Mouse (Mus musculus) neural tube, embryonic 15.5 days (tissue): ENCODE measurements around the gene Zan. TPM values are rescaled to one million over a fixed set of nuclear protein-coding genes. Genes with fewer than 3 reads are reported as not detected.
A peak's percentile ranks its signal among the peaks of the same experiment; 100 is the strongest.

ENCODE experiments used
- ATAC-seq: fragments of 200-750 bp; cut with Nextera tagmentation; 2 replicates; pipeline ENCODE4 v1.8.0; 2017; ENCODE audit warnings: mild to moderate bottlenecking, moderate TSS enrichment, moderate library complexity; ENCODE audit not compliant: low FRiP score
- H3K27ac ChIP-seq: fragments of 300-500 bp; sonication (generic); replicated peaks from 2 replicates; pipeline ENCODE4 v1.5.1; 2015; ENCODE audit warnings: mild to moderate bottlenecking, inconsistent platforms
- H3K27me3 ChIP-seq: fragments of 300-500 bp; sonication (generic); replicated peaks from 2 replicates; pipeline ENCODE4 v1.6.1; 2015; ENCODE audit warnings: inconsistent platforms
- H3K36me3 ChIP-seq: fragments of 300-500 bp; sonication (generic); 2 replicates; pipeline ENCODE4 v1.6.1; 2015; ENCODE audit warnings: inconsistent platforms
- H3K4me1 ChIP-seq: fragments of 300-500 bp; sonication (generic); 2 replicates; pipeline ENCODE4 v1.6.1; 2015; ENCODE audit warnings: inconsistent platforms
- H3K4me2 ChIP-seq: fragments of 300-500 bp; sonication (generic); 2 replicates; pipeline ENCODE4 v1.6.1; 2015; ENCODE audit warnings: inconsistent platforms, mild to moderate bottlenecking, moderate library complexity
- H3K4me3 ChIP-seq: fragments of 300-500 bp; sonication (generic); replicated peaks from 2 replicates; pipeline ENCODE4 v1.5.1; 2015; ENCODE audit warnings: mild to moderate bottlenecking, inconsistent platforms
- H3K9ac ChIP-seq: fragments of 300-500 bp; sonication (generic); replicated peaks from 2 replicates; pipeline ENCODE4 v1.6.1; 2015; ENCODE audit warnings: mild to moderate bottlenecking, inconsistent platforms
- H3K9me3 ChIP-seq: fragments of 300-500 bp; sonication (generic); replicated peaks from 2 replicates; pipeline ENCODE4 v1.6.1; 2016; ENCODE audit warnings: inconsistent platforms
- WGBS: fragments of 180-500 bp; shearing (Covaris S2); methylation state at CpG from one replicate; pipeline ENCODE4 v1.1.7; 2015; ENCODE audit warnings: mixed read lengths; 5-methylcytosine and 5-hydroxymethylcytosine counted together
- polyA plus RNA-seq: library from polyadenylated mRNA; unstranded; fragments of >200 nt; fragmentation: Nextera tagmentation; extraction: Ambion mirVana; gene quantifications from 2 replicates; pipeline ENCODE4 v1.2.1, GENCODE M21; 2015

The Zan gene
- polyA plus RNA-seq, 1 experiment from 2014 or later = 0.22 TPM

DNA sequence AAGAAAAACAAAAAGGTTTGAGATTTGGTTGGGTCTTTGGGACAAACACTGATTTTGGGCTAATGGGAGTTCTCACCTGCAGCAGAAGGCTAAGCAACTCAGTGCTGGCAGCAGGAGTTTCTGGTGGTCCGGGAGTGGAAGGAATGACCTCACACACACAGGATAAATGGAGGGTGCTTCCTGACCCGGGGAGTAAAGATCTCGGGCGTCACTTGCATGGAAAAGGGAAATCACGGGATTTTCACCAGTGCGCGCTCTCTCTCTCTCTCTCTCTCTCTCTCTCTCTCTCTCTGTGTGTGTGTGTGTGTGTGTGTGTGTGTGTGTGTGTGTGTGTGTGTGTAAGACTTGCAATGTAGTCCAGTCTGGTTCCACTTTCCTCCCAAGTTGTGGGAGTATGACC is 129.0 kb downstream of the Zan start:
- H3K4me1 ChIP-seq = peaks cover 43% of the 10 kb centered on the region
- no peak overlapping the region for H3K9ac ChIP-seq
- H3K27me3 ChIP-seq = peaks cover 26% of the 10 kb centered on the region
- H3K9me3 ChIP-seq = no peaks in the 10 kb centered on the region
- no peak for ATAC-seq
- H3K36me3 ChIP-seq = no peaks in the 10 kb centered on the region
- WGBS = 34% methylated on average over 7 of the region's 7 CpGs
- H3K4me2 ChIP-seq = peak overlapping the region; percentile 94; the same call in 1 of the 2 replicates
- no peak overlapping the region for H3K4me3 ChIP-seq
- H3K27ac ChIP-seq = 0 out of 2 replicates have a peak overlapping the region, but pooled peaks have one; percentile 28

DNA sequence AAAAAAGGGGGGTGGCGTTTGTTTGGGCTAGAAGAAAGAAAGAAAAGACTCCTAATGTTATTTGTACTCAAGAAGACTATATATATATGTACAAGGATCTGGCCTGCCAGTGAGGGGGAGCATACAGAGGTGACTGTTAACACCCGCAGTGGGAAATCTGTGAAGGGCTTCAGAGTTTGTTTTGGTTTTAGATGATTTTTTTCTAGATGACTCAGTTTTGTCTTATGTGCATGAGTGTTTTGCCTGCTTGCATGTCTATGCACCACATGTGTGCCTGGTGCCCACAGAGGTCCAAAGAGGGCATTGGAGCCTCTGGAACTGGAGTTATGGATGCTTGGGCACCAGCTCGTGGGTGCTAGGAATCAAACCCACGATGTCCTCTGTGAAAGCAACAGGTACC is 129.9 kb downstream of the Zan start:
- Histone ChIP-seq H3K9me3 (no peaks in the 10 kb centered on the region), H3K27ac (no peak overlapping the region), H3K4me2 (no peak overlapping the region), H3K9ac (no peak overlapping the region), H3K4me1 (peaks cover 35% of the 10 kb centered on the region), H3K36me3 (no peaks in the 10 kb centered on the region), H3K27me3 (peaks cover 26% of the 10 kb centered on the region), H3K4me3 (no peak overlapping the region)
- 93% methylated on average over 4 of the region's 4 CpGs for WGBS
- no peak for ATAC-seq

DNA sequence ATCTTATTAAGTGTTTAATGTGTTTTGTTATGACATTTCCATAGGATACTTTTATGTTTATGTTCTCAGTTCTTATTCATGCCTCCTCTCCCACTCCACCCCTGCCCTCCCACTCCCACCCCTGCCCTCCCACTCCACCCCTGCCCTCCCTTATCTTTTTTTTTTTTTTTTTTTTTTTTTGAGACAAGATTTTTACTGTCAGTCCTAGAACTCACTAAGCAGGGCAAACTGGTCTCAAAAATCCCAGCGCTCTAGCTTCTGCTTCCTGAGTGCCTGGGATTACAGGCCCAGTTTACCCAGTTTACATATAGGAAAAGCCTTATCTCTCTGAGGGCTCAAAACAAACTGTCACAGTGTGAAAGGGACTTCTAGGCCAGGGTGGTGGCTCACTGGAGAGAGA is 130.5 kb downstream of the Zan start:
- H3K27me3 ChIP-seq = peaks cover 26% of the 10 kb centered on the region
- WGBS = 87% methylated on average over 1 of the region's 1 CpGs
- peaks cover 31% of the 10 kb centered on the region for H3K4me1 ChIP-seq
- H3K36me3 ChIP-seq = no peaks in the 10 kb centered on the region
- no peak for ATAC-seq
- H3K4me2 ChIP-seq = no peak overlapping the region
- no peak overlapping the region for H3K27ac ChIP-seq
- H3K9me3 ChIP-seq = no peaks in the 10 kb centered on the region
- no peak overlapping the region for H3K9ac ChIP-seq
- H3K4me3 ChIP-seq = no peak overlapping the region

DNA sequence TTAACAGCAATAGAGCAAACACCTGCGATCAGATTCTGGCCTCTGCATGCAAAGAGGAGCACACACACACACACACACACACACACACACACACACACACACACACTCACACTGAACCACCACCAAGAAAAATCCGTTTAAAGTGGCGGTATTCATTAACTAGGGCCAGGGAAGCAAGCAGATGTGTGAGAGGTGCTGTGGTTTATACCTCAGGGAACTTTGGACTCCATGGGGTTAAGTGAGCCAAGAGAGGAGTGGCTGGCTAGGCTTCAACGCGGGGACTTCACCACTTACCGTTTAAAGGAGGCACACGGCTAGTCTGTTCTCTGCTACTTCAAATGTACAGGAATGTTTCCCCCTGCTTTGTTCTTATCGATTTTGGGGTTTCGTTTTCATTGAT is 131.0 kb downstream of the Zan start:
- Histone ChIP-seq H3K9me3 (no peaks in the 10 kb centered on the region), H3K27ac (no peak overlapping the region), H3K4me3 (no peak overlapping the region), H3K4me1 (peaks cover 25% of the 10 kb centered on the region), H3K4me2 (no peak overlapping the region), H3K27me3 (peaks cover 23% of the 10 kb centered on the region), H3K36me3 (no peaks in the 10 kb centered on the region), H3K9ac (no peak overlapping the region)
- 22% methylated on average over 9 of the region's 9 CpGs for WGBS
- ATAC-seq = no peak

DNA sequence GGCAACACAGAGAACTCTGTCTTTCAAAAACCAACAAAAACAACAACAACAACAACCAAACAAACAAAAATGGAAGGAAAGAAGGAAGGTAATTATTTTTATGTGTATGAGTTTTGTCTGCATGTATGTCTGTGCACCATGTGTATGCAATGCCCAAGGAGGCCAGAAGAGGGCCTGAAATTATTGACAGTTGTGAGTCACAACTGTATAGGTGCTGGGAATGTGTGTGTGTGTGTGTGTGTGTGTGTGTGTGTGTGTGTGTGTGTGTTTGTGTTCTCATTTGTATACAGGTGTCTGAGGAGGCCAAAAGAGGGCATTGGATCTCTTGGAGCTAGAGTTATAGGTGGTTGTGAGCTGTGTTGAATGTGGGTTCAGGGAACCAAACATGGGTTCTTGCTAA is 133.0 kb downstream of the Zan start:
- H3K4me3 ChIP-seq = no peak overlapping the region
- no peaks in the 10 kb centered on the region for H3K9me3 ChIP-seq
- no peak overlapping the region for H3K9ac ChIP-seq
- no peak overlapping the region for H3K27ac ChIP-seq
- H3K4me1 ChIP-seq = peaks cover 22% of the 10 kb centered on the region
- H3K36me3 ChIP-seq = no peaks in the 10 kb centered on the region
- ATAC-seq = no peak
- H3K27me3 ChIP-seq = peaks cover 4% of the 10 kb centered on the region
- no peak overlapping the region for H3K4me2 ChIP-seq

DNA sequence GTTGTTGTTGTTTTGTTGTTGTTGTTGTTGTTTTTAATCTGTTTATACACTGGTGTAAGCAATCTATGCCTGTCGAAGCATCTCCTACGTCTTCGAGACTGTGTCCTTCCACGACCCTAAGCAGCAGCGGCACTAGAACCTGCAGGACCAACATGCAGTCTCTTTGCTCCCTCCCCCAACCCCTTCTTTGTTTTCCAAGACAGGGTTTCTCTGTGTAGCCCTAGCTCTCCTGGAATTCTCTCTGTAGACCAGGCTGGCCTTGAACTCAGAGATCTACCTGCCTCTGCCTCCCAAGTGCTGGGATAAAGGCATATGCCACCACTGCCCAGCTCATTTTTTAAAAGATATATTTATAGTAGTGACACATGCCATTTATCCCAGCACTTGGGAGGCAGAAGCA is 133.5 kb downstream of the Zan start:
- Histone ChIP-seq H3K4me1 (peaks cover 22% of the 10 kb centered on the region), H3K9me3 (no peaks in the 10 kb centered on the region), H3K36me3 (no peaks in the 10 kb centered on the region), H3K9ac (no peak overlapping the region), H3K27ac (no peak overlapping the region), H3K27me3 (no peaks in the 10 kb centered on the region; the same call in none of the 2 replicates), H3K4me2 (no peak overlapping the region), H3K4me3 (no peak overlapping the region)
- 96% methylated on average over 5 of the region's 5 CpGs for WGBS
- ATAC-seq = no peak

DNA sequence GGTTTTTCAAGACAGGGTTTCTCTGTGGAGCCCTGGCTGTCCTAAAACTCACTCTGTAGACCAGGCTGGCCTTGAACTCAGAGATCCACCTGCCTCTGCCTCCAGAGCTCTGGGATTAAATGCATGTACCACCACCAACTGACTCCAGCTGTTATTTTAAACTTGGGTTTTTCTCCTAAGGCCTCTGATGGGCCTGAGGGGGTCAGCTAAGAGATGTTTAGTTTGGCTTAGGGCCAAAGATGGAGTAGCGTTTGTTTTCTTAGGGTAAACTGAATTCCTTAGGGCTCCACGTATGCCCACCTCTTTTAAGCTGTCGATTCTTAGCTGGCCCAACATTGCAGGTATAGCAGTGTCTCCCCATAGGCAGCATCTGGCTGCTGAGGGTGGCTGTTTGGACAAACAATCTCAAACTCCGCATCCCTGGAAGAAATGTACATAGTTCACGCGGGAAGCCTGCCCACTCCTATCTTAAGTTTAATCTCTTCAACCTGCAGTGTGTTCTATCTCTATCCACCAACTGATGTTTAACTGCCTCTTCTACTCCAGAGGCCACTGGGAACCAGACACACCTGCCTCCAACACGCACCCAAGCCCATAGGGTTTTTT is 134.4 kb downstream of the Zan start:
- no peaks in the 10 kb centered on the region; the same call in 1 of the 2 replicates for H3K27me3 ChIP-seq
- 74% methylated on average over 7 of the region's 7 CpGs for WGBS
- H3K27ac ChIP-seq = no peak overlapping the region
- H3K9ac ChIP-seq = no peak overlapping the region
- no peaks in the 10 kb centered on the region for H3K36me3 ChIP-seq
- H3K9me3 ChIP-seq = no peaks in the 10 kb centered on the region
- H3K4me1 ChIP-seq = peaks cover 23% of the 10 kb centered on the region
- ATAC-seq = no peak
- H3K4me3 ChIP-seq = no peak overlapping the region
- H3K4me2 ChIP-seq = no peak overlapping the region

DNA sequence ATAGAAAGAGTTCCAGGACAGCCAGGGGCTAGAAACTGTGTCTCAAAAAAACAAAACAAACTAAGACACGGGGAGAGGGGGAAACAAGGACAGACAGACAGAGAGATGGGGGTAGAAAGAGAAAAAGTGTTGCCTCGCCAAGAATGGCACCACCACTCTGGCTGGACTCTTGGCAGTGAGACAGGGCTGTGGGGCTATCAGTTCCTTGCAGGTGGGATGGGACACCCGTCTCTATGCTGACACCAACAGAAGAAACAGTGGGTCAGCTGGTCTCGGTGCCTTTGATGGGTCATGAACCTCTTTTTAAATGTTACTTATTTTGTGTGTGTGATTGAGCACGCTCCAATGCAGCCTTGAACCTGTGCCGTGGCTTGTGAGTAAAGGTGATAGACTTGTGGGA is 136.6 kb downstream of the Zan start:
- peaks cover 25% of the 10 kb centered on the region for H3K4me1 ChIP-seq
- peak overlapping the region; percentile 80 for H3K27ac ChIP-seq
- peak overlapping the region; percentile 85 for H3K4me2 ChIP-seq
- H3K9ac ChIP-seq = no peak overlapping the region
- peak overlapping the region; percentile 41 for H3K4me3 ChIP-seq
- no peaks in the 10 kb centered on the region for H3K27me3 ChIP-seq
- no peaks in the 10 kb centered on the region for H3K9me3 ChIP-seq
- 75% methylated on average over 6 of the region's 6 CpGs for WGBS
- ATAC-seq = no peak
- no peaks in the 10 kb centered on the region for H3K36me3 ChIP-seq

DNA sequence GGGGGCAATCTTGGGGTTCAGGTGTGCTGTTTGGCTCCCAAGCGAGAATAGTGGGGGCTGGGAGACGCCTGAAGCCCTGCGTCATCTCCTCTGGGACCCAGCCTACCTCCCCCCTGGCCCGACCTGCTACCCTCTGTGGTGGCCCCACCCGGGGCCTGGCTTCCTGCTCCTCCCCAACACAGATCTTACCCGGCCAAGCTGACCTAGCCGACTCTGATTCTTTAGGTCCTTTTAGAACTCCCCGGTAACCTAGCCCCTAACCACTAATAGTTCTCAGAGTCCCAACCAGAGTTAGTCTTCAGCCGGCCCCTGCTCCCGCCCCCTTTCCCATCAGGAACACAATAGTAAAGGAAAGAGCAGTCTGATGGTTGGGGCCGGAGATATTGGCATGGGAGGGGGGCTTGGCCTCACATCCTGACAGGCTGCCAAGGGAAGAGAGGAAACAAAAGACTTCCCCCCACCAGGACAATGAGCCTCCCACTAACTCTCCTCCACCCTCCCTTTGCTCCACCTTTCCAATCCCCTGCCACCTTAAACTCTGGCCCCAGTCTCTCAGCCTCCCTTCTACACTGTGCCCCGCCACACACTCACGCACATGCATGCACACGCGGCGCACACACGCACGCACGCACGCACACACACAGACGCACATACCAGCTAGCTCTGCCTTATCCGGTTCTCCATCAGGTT is 137.4 kb downstream of the Zan start:
- H3K4me3 ChIP-seq = peak overlapping the region; percentile 41
- 6% methylated on average over 22 of the region's 22 CpGs for WGBS
- H3K9ac ChIP-seq = peak overlapping the region; percentile 54
- H3K27ac ChIP-seq = peak overlapping the region; percentile 80
- no peaks in the 10 kb centered on the region for H3K36me3 ChIP-seq
- no peaks in the 10 kb centered on the region for H3K9me3 ChIP-seq
- H3K27me3 ChIP-seq = no peaks in the 10 kb centered on the region
- peak overlapping the region; percentile 85 for H3K4me2 ChIP-seq
- H3K4me1 ChIP-seq = peaks cover 25% of the 10 kb centered on the region
- ATAC-seq = peak; percentile 55

DNA sequence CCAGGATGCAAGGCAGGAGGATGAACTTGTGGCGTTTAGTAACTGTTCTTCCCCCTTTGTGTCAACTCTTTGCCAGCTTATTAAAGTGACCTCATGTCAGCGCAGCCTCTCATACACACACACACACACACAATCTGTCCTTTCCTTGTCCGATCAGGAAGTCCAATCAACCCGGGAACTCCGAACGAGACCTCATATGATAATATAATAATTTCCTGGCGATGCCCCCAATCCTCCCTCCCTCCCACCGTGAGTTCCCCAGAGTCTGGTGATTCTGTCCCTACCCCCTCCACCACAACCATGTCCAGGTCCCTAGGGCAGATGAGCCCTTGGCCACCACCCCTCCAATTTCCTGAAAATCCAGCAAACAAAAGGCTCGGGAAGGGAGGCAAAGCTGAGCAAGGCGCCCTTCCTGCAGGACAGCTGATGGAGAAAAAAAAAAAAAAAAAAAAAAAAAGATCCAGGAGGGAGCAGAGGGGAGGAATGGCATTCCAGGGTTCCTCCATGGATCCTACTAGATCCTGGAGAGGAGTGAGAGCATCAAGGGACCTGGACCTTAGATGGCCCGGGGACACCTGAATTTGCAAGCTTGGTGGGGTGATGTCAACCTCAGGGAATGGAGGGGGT is 138.1 kb downstream of the Zan start:
- H3K4me3 ChIP-seq = peak overlapping the region; percentile 41
- H3K9me3 ChIP-seq = no peaks in the 10 kb centered on the region
- H3K27ac ChIP-seq = peak overlapping the region; percentile 80
- WGBS = under 1% methylated on average over 11 of the region's 11 CpGs
- peak; percentile 22 for ATAC-seq
- no peaks in the 10 kb centered on the region for H3K27me3 ChIP-seq
- H3K36me3 ChIP-seq = no peaks in the 10 kb centered on the region
- H3K4me1 ChIP-seq = peaks cover 29% of the 10 kb centered on the region
- H3K4me2 ChIP-seq = peak overlapping the region; percentile 85
- H3K9ac ChIP-seq = peak overlapping the region; percentile 54

DNA sequence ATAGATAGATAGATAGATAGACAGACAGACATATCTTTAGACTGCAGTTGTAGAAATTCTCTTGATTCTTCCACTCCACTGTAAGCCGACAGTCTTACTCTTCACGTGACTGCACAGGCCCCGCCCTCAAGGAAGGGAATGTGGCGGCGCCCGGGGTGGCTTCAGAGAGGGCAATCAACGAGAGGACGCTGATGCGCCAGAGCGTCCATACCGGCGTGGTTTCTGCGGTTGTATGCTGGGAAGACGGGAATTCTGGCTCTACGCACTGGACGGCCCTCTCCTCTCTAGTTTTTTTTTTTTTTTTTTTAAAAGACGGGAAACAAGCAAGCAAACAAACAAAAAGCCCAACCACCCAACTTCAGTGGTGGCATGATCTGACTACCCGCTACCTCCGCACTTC is 138.6 kb downstream of the Zan start:
- Histone ChIP-seq H3K9ac (peak overlapping the region; percentile 54), H3K36me3 (no peaks in the 10 kb centered on the region), H3K27me3 (no peaks in the 10 kb centered on the region), H3K9me3 (no peaks in the 10 kb centered on the region), H3K4me3 (peak overlapping the region; percentile 41), H3K4me1 (peaks cover 29% of the 10 kb centered on the region), H3K27ac (peak overlapping the region; percentile 80), H3K4me2 (peak overlapping the region; percentile 85)
- under 1% methylated on average over 19 of the region's 19 CpGs for WGBS
- ATAC-seq = peak; percentile 83

DNA sequence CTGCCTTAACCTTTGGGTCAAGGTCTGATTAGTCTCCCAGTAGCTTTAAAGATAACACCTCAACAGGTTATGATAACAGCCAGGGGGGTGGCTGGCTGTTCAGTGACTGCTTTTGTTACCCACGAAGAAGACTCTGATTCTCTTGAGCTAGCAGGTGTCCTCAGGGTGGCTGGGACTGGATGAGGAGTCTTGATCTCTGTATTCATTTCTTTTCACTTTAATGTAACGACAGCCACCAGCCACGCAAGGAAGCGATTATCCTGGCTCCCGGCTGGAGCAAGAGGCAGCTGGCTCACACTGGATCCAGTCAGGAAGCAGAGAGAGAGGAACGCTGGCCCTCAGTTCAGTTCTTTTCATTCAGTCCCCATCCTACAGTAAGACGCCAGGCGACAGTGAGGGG is 139.7 kb downstream of the Zan start:
- no peak for ATAC-seq
- 67% methylated on average over 8 of the region's 8 CpGs for WGBS
- Histone ChIP-seq H3K9me3 (no peaks in the 10 kb centered on the region), H3K4me1 (peaks cover 38% of the 10 kb centered on the region), H3K4me2 (no peak overlapping the region), H3K9ac (no peak overlapping the region), H3K36me3 (no peaks in the 10 kb centered on the region), H3K27me3 (no peaks in the 10 kb centered on the region), H3K27ac (no peak overlapping the region), H3K4me3 (no peak overlapping the region)
